Mouse (Mus musculus) E14TG2a.4 (cell line): ENCODE results near the gene Wiz.

Source experiments
- CTCF ChIP-seq: conservative IDR thresholded peaks from 2 replicates; pipeline ENCODE4 v1.5.1; 2014; ENCODE audit warnings: low read length
- NANOG ChIP-seq: IDR thresholded peaks from 2 replicates; pipeline ENCODE4 v1.6.1; 2014; ENCODE audit warnings: borderline replicate concordance, low read length, mixed read lengths
- POU5F1 ChIP-seq: IDR thresholded peaks from 2 replicates; pipeline ENCODE4 v1.6.1; 2014; ENCODE audit warnings: low read length, borderline replicate concordance

- TF ChIP-seq CTCF (no peak), POU5F1 (no peak), NANOG (no peak)
These were observed 53.4 kb downstream of the Wiz start for GRCm38 (mm10) chr17:32335869-32336268.
